Mouse (Mus musculus) spleen, adult 18-20 months (tissue): ENCODE data around the gene Abca4.

ENCODE experiments used
- DNase-seq, 2 experiments: peaks; one replicate each; pipeline ENCODE4 v3.0.0; 2022; ENCODE audit warnings: mixed read lengths in 2 of 2

Gene Abca4

DNA sequence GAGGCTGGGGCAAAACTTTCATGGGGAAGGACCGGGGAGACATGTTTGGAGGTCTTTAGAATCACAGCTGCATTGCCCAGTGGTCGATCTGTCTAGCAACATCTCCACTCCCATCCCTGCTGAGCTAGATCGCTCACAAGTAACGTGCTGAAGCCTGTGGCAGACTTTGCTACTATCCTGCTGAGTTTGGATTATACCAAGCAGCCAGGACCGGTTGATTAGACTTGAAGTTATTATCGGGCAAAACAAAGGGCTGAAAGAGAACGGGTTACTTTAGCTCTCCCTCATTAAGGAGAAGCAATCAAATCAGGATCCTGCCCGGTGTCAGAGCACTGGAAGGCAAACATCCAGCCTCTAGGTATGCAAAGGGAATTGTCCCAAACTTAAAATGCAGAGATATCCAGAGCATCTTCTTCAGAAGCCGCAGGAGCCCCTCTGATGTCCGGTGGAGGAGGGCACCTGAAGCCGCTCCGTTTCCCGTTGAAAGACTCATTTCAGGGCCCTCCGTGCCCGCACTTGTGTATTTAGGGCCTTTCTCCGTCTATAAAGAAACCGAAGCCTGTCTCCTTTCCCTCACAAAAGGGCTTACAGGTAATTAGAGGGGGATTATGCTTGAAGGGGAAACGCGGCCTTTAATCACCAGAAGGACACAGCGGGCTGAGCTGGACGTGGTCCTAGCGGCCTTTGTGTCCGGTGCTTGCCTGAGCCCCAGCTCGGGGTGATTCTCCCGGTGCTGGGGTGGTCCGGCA, at the start of gene Abca4:
TSS of gene Abca4 (plus strand) at position 645 of the 749 bp plus-strand sequence.
- DNase-seq: no peak

DNA sequence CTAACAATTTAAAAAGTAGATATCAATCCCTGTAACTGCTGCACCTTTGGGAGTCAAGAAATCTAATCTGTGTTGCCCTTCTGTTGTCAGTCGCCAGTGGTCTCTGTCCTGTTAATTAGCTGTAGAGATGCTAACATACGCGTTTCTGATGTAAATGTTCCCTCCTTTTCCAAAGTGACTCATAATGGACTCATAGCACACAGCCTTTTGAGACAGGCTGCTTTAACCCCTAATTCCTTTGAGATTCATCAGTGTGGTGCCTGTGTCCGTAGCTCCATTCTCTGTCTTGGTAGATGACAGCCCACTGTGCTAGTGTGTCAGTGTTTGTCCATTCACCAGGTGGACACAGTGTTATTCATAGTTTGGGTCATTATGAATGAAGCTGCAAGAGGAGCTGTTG, 49.1 kb upstream of the Abca4 start:
- DNase-seq: no peak

DNA sequence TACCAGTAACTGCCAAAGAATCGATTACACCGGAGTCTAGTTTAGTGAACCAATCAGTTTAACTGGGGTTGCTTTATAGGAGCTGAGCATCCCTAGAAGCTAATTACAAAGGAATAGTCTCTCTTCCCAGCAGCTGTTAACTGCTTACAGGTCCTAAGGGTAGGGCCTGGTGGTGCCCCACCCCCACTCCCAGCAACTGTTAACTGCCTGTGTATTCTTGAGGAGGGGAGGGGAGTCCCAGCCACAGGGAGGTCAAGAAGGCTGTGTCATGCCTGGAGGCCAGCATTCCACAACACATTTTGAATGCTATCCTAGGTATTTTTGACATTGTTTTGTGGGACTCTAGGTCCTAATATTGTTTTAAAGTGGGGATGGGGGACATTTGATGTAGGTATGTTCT, 44.3 kb upstream of the Abca4 start:
- DNase-seq: no peak

DNA sequence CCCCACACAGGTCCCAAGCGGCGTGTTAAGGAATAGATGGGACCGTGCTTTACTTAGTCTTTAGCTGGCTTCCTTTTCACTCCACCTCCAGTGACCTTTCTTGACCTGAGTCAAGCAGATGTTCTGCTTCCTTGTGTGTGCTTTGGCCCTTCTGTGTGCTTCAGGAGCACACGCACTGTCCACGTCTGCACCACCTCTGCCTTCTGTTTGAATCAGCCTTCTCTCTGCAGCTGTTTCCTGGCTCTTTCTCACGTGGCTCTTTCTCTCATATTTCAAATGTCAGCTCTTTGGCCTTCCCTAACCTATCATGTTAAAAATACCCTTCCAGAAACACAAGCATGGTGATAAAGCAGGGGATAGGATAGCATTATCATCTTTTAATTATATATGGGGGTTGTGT, 42.7 kb upstream of the Abca4 start:
- no peak for DNase-seq

DNA sequence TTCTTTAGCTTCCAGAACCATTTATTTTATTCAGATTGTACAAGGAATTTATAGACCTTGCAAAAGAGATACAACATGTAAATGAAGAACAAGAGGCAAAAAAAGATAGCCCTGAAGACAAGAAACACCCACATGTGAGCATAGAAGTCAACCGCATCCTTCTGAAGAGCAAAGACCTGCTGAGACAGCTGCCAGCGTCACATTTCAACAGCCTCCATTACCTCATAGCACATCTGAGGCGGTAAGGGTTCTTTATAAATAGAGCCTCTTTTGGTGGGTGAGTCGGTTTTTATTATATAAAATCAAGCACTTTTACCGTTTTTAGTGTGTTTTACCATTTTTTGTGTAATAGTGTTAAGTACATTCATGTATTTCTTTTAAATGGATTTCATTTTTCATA, 34.4 kb upstream of the Abca4 start:
- no peak for DNase-seq

DNA sequence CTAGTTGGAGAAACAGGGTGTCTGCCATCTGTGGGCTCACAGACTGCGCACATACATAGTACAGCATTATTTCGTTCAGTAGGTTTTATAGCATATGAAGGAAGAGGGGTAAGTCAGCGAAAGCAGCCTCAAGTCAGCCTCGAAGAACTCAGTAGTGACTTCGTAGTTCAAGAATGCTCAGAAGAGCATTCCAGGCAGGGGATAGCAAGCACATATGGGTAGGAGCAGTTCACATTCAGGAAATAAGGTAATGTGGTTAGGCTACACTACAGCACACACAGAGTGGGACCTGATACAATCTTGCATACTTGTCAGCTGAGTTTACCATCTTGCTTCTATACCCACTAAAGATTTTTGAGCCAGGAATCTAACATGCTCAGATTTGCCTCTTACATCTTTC, 34.0 kb upstream of the Abca4 start:
- no peak for DNase-seq

DNA sequence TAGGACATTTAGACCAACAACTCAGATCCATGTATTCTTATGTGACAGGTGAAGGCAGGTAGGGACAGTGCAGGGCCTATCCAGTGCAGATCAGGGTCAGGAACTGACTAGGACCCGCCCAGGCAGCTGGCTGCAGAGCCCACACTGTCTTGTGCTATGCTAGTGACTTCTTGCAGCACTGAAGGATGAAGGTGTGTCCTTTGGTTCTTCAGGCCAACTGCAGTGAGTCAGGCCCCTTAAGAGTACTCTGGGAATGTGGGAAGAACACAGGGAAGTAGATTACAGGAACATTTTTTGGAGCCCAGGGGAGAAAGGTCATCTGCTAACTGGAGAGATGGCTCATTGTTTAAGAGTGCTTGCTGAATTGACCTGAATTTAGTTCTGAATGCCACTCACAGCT, 31.8 kb upstream of the Abca4 start:
- DNase-seq: no peak

DNA sequence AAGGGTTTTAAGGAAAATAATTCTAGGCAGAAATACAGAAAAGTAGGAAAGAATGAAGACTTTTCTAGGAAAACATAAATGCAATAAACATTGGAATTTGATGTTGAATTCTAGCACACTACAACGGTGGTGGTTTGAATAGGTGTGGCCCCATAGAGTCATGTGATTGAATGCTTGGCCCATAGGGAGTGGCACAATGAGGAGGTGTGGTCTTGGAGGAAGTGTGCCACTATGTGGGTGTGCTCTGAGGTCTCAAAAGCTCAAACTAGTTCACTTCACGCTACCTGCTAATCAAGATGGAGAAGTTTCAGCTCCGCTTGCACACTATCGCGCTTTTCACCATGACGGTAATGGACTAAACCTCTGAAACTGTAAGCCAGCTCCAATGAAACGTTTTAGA, 25.8 kb upstream of the Abca4 start:
- DNase-seq: no peak

DNA sequence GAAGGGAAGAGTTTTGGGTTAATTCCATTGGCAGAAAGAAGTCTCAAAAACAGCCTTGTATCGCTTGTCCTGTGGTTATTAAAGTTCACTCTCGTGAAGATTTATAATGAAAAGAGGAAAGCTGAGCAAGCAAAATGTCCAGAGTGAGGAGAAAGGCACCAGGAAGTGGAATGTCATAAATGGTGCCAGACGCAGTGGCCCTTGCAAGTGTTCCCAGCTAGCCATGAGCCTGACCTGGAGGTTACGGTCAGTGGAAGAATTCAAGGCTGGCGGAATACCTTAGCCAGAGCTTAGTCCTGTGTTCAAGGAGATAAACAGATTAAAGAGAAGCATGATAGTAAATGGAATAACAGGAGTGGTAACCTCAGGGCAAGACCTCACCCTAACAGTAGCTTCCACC, 25.1 kb upstream of the Abca4 start:
- no peak for DNase-seq

DNA sequence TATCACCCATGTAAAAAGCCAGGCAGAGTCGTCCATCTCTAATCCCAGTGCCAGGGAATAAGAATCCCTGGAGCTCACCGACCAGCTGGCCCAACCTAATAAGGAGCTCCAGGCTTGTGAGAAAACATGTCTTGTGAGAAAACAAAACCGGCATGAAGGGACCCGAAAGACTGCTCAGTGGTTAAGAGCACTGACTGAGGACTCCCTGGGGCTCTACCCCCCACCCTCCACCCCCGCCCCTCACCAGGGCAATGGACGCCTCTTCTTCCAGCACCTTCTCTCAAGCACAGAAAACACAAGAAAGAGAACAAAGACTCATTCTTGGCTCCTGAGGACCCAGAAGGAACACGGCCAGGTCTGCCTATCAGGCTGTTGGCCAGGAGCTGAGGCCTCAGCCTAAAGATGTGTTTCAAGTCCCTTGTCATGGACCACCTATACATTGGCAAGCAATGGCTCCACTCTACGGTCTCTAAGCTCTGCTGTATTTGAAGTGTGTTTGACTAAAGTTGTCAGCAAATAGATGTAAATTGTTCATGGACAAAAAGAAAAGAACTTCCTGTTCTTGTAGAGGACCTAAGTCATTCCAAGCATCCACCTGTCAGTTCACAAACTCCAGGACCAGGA, 23.1 kb upstream of the Abca4 start:
- DNase-seq: no peak

DNA sequence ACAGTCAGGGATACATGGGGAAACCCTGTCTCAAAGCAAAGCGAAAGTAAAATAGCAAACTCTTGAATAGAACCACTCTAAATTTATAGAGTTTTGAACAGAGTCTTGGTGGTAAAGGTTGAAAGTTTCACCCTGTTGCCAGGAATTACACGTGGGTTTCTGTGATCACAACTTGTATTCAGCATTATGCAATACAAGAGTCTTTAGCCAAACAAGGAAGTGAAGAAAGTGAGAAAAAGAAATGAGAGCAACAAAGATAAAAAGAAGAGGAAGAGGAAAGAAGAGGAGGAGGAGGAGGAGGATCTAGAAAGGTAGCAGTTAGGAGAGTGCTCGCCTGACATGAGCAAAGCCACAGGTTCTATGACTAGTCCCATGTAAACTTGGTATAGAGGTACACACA, 21.9 kb upstream of the Abca4 start:
- DNase-seq: no peak

DNA sequence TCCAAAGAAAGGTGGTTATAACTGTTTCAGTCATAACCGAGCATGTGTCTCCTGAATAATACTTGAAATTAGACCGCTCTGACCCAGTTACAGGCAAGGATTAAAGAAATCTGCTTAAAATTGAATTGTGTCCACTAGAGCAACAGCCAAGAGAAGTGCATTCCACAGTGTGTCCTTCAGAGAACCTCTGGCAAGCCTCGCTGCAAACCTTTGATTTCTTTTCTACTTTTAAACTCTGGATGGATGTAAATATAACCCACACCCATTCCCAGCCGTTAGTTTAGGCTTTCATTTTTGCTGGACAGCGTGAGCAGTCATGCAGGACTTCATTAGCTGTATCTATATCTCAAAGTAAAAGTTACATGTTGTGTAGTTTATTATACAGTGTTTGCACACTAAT, 17.6 kb upstream of the Abca4 start:
- no peak for DNase-seq

DNA sequence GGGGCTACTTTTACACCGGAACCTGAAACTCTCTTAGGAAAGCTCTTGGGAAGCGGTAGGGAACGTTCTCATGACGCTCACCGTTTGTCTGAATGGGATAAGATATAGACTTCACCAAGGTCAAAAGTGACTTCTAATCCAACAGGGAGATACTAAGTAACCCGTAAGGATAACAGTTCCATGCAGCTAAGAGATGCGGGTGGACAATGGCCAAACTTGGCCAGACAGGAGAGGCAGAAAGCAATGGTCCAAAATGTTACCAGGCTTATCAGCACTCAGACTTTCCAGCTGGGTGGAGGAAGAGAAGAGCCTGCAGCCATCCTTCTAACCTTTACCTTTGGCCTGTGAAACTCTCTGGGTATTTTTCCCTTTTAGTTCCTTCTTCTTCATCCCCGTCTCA, 16.5 kb upstream of the Abca4 start:
- no peak for DNase-seq

DNA sequence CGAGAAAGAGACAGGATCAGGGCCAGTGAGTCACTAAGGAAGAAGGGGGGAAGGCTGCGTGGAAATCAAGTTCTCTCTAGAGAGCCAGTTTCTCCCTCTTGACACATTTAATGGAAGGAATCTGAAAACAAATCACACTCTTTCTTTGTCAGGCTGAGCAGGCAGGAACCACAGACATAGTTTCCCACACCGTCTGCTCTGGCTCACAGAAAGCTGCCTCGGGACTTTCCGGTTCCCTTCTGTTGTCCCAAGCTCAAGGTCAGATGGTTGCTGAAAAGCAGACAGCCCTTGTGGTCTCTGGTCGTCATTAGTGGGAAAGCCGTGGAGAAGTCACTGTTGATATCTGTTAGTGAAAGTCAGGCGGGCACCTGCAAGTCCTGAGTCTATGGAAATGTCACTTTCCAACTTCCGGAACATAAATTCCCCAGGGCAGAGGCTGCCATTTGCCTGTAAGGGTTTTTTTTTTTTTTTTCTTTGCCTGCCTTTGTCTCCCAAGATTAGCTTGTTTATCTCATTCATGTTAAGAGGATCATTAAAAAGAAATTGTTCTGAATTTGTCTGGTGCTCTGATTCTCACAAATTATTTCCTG, 10.9 kb upstream of the Abca4 start:
- no peak for DNase-seq

DNA sequence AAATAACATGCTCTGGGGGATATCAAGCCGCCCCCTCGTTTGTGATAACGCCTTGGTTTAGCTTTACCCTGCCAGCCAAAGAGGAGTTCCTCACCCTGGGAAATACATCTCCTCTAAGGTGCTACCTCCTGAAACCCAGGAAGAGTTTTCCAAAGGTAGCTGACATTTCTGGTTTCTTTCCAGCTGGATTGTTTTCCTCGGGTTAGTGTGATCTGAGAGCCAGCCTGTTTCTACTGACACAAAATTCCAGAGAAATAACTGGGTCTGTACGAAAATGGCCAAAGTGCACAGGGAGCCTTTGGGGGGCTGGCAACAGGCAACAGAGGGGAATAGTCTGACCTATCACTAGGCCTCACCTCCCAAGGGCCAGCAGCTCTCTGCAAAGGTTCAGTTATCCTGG, 10.0 kb upstream of the Abca4 start:
- DNase-seq: no peak

DNA sequence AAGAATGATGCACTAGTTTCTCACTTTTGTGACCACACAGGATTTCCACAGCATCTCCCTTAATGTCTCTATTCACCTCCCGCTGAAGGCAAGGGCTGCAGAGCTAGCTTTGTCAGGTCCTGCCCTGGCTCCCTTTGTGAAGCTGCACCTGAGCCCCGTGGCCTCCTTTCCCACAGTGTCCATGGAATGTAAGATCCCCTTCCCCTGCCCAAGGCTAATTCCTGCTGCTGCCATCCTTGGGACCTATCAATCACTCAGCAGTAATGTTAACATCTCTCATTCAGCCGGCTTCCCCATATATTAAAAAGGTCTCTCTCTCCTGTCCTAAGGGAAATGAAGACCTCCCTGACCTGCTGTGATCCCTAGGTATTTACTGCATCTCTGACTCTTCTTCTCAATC, 9.2 kb upstream of the Abca4 start:
- no peak for DNase-seq

DNA sequence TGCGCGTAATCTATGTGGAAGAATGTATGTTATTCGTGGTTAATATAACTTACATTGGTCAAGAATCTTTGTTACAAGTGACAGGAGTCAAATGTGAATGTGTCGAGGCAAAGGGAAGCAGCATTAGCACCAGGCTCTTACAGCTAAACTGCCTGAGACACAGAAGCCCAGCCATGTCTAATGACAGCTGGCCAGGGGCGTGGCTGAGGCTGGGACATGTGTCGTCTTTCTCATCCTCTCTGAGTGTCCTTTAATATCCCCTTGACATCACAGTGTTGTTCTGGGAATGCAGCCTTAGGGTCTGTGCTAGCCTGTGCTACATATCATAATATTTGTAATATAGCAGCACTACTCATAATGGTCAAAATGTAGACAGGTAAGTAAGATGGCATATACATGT, 3.7 kb upstream of the Abca4 start:
- DNase-seq: no peak

DNA sequence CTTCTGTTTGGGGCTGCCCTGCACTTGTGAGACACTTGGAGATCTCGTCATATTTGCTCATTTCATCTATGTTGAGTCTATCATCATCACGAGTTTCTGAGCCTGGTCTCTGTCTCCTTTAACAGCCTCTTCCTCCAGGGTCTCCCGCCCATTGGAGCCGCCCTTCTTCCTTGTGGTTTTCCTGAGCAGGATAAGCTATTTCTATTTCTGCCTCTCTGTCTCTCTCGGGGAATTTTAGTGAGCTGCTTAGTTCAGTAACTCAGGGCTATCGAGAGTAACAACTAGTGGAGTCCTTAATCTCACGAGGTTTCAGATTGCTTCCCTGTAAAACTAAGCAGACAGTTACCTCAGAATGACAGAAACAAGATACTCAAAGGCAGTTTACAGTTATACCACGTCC, 1.1 kb upstream of the Abca4 start:
- DNase-seq: no peak

DNA sequence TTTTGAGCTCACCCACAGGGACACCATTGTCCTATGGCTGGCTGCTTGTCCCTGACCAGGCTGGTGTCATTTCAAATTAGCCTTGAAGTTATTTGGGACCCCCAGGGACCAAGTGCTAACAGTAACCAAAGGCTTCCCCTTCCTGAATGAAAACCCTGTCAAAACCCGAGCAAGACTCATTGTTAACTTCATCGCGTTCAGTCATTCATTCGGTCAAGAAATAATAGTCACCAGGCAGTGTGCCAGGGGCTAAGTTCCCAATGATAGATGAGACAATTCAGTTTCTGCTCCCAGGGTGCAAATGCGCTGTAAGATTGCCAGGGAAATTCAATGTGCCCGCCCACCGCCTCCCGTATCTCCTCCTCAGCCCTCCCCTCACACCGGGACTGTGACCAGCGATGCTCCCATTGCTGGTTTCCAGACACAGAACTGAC, 2.0 kb downstream of the Abca4 start:
- DNase-seq: no peak

DNA sequence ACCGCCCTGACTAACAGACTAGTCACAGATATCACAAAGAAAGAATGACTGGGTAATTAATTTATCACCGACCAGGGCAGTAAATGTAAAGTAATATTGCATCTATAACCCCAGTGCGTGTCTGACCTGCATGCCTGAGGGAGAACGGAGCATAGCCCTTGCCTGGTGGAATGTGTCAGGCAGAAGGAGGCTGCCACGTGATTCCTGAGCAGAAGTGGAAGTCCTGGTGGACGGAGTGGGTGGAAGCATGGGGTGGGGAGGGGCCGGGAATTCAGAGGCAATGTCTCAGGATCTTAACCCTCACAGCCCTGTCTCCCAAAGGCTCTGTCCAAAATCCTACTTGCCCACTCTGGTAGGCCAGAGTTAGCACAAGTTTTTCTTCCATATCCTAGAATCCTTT, 3.2 kb downstream of the Abca4 start:
- DNase-seq: no peak

DNA sequence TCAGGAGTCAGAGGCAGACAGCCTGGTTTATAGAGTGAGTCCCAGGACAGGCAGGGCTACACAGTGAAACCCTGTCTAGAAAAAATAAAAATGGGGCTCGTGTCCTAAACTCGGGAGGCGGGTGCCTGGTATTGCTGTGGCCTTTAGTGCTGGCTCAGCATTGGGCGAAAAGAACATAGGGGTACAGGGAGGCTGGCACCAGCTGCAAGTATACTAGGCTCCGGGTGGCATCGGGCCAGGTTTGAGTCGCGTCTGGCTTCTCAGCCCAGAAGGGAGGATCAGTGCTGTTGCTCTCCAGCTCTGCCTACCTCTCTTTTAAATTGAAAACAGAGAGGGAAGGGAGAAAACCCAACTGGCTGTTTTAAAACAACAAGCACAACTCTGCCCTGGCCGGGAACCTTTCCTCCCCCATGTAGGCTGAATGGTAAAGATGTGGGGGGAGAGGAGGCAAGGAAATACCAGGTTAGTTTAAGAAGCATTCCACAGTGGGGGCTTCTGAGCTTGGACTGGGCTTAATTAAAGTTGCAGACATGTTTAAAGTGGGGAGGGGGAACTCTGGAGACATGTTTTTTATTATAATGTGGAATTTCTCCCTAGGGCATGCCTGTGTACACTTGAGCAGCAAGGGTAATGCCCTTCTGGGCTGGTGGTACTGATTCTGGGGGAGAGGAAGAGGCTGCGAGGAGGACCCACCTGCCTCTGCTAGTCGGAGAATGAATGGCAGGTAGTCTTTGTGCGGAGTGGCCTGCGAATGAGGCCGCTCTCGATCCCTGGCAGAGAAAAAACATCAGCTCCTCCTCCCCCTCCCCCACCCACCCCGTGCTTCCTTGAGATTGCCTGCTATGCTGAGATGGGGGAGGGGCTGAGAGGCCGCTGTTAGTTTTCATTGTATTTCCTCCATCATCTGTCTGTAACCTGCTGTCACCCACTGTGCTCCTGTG, 3.9 kb downstream of the Abca4 start:
- DNase-seq: no peak

DNA sequence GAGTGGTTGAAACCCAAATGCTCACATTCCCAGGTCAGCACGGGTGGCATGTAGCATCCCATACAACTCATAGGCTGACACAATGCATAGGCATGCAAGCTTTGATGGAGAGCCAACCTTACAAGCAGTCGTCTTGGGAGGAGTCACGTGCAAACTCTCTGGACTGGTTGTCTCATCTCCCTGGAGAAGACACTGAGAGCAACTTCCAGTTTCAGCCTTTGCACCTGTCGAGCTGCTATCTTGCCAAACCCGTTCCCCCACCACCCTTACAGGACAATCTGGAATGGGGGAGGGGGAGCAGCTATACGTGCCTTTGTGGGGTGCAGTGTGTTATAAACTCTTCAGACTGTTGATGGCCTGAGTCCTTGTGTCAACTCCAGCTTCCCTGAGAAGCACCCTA, 4.9 kb downstream of the Abca4 start:
- no peak for DNase-seq

DNA sequence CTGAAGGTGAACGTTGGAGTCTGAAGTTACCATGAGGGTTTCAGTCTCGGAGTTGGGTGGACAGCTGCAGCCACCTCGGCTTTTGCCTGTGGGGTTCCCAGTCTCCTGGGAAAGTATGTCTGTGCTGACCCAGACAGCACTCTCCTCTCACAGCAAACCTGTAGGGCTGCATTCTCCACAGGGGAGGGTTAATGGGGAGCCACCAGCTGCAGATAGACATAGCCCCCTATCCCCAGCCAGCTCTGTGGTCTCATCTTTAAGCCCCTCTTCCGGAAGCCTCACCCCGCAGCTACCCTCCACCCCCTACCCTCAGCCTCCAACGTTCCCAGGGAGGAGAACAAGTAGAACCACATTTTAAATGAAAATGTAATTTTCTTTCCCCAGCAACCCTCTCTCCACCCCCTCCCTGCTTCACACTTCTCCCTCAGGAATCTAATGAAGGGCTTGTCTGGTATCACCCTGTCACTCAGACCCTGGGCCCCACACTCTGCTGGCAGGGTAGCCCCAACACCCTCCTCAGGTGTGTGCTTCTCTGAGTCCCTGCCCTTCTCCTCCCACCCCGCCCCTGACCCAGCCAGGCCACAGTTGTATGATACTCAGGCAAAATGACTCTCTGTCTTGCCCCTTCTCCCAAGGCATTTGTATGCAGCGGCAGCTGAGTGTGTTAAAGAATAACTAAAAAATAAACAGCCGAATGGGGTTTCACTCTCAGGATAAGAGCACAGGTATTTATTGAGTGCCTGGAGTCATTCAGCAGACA, 14.4 kb downstream of the Abca4 start:
- DNase-seq: no peak
